Mouse (Mus musculus): Measurements from ENCODE around the gene Aff1. TPM values are rescaled to one million over a fixed set of nuclear protein-coding genes. Genes with fewer than 3 reads are reported as not detected.

Aff1 gene
- polyA plus RNA-seq, 1 experiment from 2014 or later = 2.3 TPM

- Histone ChIP-seq H3K27ac (replicated peaks) (no peak overlapping the region), H3K4me1 (replicated peaks) (peaks cover 43% of the 10 kb centered on the region), H3K27me3 (no peaks in the 10 kb centered on the region; the same call in 1 of the 2 replicates), H3K9me3 (no peaks in the 10 kb centered on the region), H3K4me2 (no peak overlapping the region), H3K9ac (no peak overlapping the region), H3K4me3 (no peak overlapping the region), H3K36me3 (peaks cover 8% of the 10 kb centered on the region; the same call in 1 of the 2 replicates)
- no peak for ATAC-seq (ENCODE audit: low read depth)
- WGBS = 81% methylated on average over 6 of the region's 6 CpGs
Observed at GRCm38 (mm10) chr5:103780836-103781235, 88.7 kb downstream of the Aff1 start.

- no peak overlapping the region for H3K9ac ChIP-seq
- 86% methylated on average over 11 of the region's 11 CpGs for WGBS
- ATAC-seq (ENCODE audit: low read depth) = no peak
Observed at GRCm38 (mm10) chr5:103783086-103783668, 91.0 kb downstream of the Aff1 start.

GRCm38 (mm10) chr5:103786096-103786495 lies 93.9 kb downstream of the Aff1 start:
- no peak overlapping the region for H3K4me2 ChIP-seq
- H3K4me1 ChIP-seq (replicated peaks) = peaks cover 4% of the 10 kb centered on the region; the same call in 1 of the 2 replicates
- ATAC-seq (ENCODE audit: low read depth) = no peak
- peaks cover 8% of the 10 kb centered on the region; the same call in 1 of the 2 replicates for H3K36me3 ChIP-seq
- H3K27ac ChIP-seq (replicated peaks) = no peak overlapping the region
- WGBS = 86% methylated on average over 10 of the region's 10 CpGs
- no peaks in the 10 kb centered on the region for H3K27me3 ChIP-seq
- H3K9me3 ChIP-seq = no peaks in the 10 kb centered on the region
- no peak overlapping the region for H3K9ac ChIP-seq
- no peak overlapping the region for H3K4me3 ChIP-seq

More at GRCm38 (mm10) chr5:103783086-103783668, 91.0 kb downstream of the Aff1 start:
- Histone ChIP-seq H3K27ac (replicated peaks) (no peak overlapping the region), H3K9me3 (no peaks in the 10 kb centered on the region), H3K27me3 (no peaks in the 10 kb centered on the region; the same call in 1 of the 2 replicates), H3K4me2 (no peak overlapping the region), H3K36me3 (peaks cover 8% of the 10 kb centered on the region; the same call in 1 of the 2 replicates), H3K4me3 (no peak overlapping the region), H3K4me1 (replicated peaks) (peaks cover 25% of the 10 kb centered on the region)

GRCm38 (mm10) chr5:103788476-103788875 lies 96.3 kb downstream of the Aff1 start:
- Histone ChIP-seq H3K4me3 (no peak overlapping the region), H3K9ac (no peak overlapping the region), H3K27ac (replicated peaks) (no peak overlapping the region), H3K4me1 (replicated peaks) (peaks cover 4% of the 10 kb centered on the region; the same call in 1 of the 2 replicates), H3K4me2 (no peak overlapping the region), H3K9me3 (no peaks in the 10 kb centered on the region), H3K27me3 (no peaks in the 10 kb centered on the region), H3K36me3 (peaks cover 8% of the 10 kb centered on the region; the same call in 1 of the 2 replicates)
- 55% methylated on average over 6 of the region's 6 CpGs for WGBS
- no peak for ATAC-seq (ENCODE audit: low read depth)

GRCm38 (mm10) chr5:103788976-103789375 lies 96.8 kb downstream of the Aff1 start:
- Histone ChIP-seq H3K4me2 (no peak overlapping the region), H3K9ac (no peak overlapping the region)

GRCm38 (mm10) chr5:103789619-103790116 lies 97.5 kb downstream of the Aff1 start:
- no peak overlapping the region for H3K4me3 ChIP-seq
- ATAC-seq (ENCODE audit: low read depth) = peak; percentile 61; the same call in 1 of the 2 replicates
- no peaks in the 10 kb centered on the region for H3K27me3 ChIP-seq
- no peak overlapping the region for H3K9ac ChIP-seq
- 0 out of 2 replicates have a peak overlapping the region, but pooled peaks have one; percentile 18 for H3K27ac ChIP-seq (replicated peaks)
- peaks cover 4% of the 10 kb centered on the region; the same call in 1 of the 2 replicates for H3K4me1 ChIP-seq (replicated peaks)
- no peaks in the 10 kb centered on the region for H3K36me3 ChIP-seq
- H3K9me3 ChIP-seq = no peaks in the 10 kb centered on the region
- no peak overlapping the region for H3K4me2 ChIP-seq
- WGBS = 87% methylated on average over 9 of the region's 9 CpGs

More at GRCm38 (mm10) chr5:103788976-103789375, 96.8 kb downstream of the Aff1 start:
- WGBS = 39% methylated on average over 2 of the region's 2 CpGs
- no peak for ATAC-seq (ENCODE audit: low read depth)
- Histone ChIP-seq H3K4me1 (replicated peaks) (peaks cover 4% of the 10 kb centered on the region; the same call in 1 of the 2 replicates), H3K36me3 (peaks cover 3% of the 10 kb centered on the region; the same call in 1 of the 2 replicates), H3K9me3 (no peaks in the 10 kb centered on the region), H3K4me3 (no peak overlapping the region), H3K27ac (replicated peaks) (no peak overlapping the region), H3K27me3 (no peaks in the 10 kb centered on the region)

- H3K27me3 ChIP-seq = no peaks in the 10 kb centered on the region
- no peaks in the 10 kb centered on the region for H3K9me3 ChIP-seq
- no peaks in the 10 kb centered on the region for H3K36me3 ChIP-seq
- no peak overlapping the region for H3K4me2 ChIP-seq
- no peak overlapping the region for H3K4me3 ChIP-seq
- no peak overlapping the region for H3K9ac ChIP-seq
- H3K27ac ChIP-seq (replicated peaks) = no peak overlapping the region
- H3K4me1 ChIP-seq (replicated peaks) = peaks cover 4% of the 10 kb centered on the region; the same call in 1 of the 2 replicates
- ATAC-seq (ENCODE audit: low read depth) = no peak
- WGBS = 91% methylated on average over 7 of the region's 7 CpGs
Observed at GRCm38 (mm10) chr5:103791741-103792140, 99.6 kb downstream of the Aff1 start.

GRCm38 (mm10) chr5:103795121-103795520 lies 102.9 kb downstream of the Aff1 start:
- Histone ChIP-seq H3K4me2 (no peak overlapping the region), H3K27ac (replicated peaks) (no peak overlapping the region), H3K9ac (no peak overlapping the region), H3K9me3 (no peaks in the 10 kb centered on the region), H3K36me3 (no peaks in the 10 kb centered on the region), H3K4me1 (replicated peaks) (peaks cover 21% of the 10 kb centered on the region), H3K4me3 (no peak overlapping the region), H3K27me3 (no peaks in the 10 kb centered on the region)
- ATAC-seq (ENCODE audit: low read depth) = no peak
- 96% methylated on average over 5 of the region's 5 CpGs for WGBS

- ATAC-seq (ENCODE audit: low read depth) = no peak
- Histone ChIP-seq H3K27me3 (no peaks in the 10 kb centered on the region), H3K9ac (no peak overlapping the region), H3K9me3 (no peaks in the 10 kb centered on the region), H3K4me1 (replicated peaks) (peaks cover 21% of the 10 kb centered on the region), H3K36me3 (no peaks in the 10 kb centered on the region), H3K4me2 (no peak overlapping the region), H3K4me3 (no peak overlapping the region), H3K27ac (replicated peaks) (no peak overlapping the region)
- 87% methylated on average over 3 of the region's 3 CpGs for WGBS
Observed at GRCm38 (mm10) chr5:103796035-103796434, 103.9 kb downstream of the Aff1 start.

GRCm38 (mm10) chr5:103797774-103798173 lies 105.6 kb downstream of the Aff1 start:
- Histone ChIP-seq H3K4me3 (no peak overlapping the region), H3K27me3 (no peaks in the 10 kb centered on the region), H3K9me3 (no peaks in the 10 kb centered on the region), H3K36me3 (no peaks in the 10 kb centered on the region), H3K9ac (no peak overlapping the region), H3K4me1 (replicated peaks) (peaks cover 25% of the 10 kb centered on the region), H3K27ac (replicated peaks) (peak overlapping the region; percentile 11), H3K4me2 (no peak overlapping the region)
- 55% methylated on average over 10 of the region's 10 CpGs for WGBS
- ATAC-seq (ENCODE audit: low read depth) = peak; percentile 50

- Histone ChIP-seq H3K27ac (replicated peaks) (no peak overlapping the region), H3K4me2 (no peak overlapping the region), H3K9me3 (no peaks in the 10 kb centered on the region), H3K9ac (no peak overlapping the region), H3K4me1 (replicated peaks) (peaks cover 40% of the 10 kb centered on the region), H3K27me3 (no peaks in the 10 kb centered on the region), H3K36me3 (no peaks in the 10 kb centered on the region), H3K4me3 (no peak overlapping the region)
- ATAC-seq (ENCODE audit: low read depth) = no peak
- WGBS = 69% methylated on average over 3 of the region's 3 CpGs
Observed at GRCm38 (mm10) chr5:103799438-103799837, 107.3 kb downstream of the Aff1 start.

GRCm38 (mm10) chr5:103800009-103800408 lies 107.8 kb downstream of the Aff1 start:
- H3K27me3 ChIP-seq = no peaks in the 10 kb centered on the region
- H3K4me1 ChIP-seq (replicated peaks) = peaks cover 40% of the 10 kb centered on the region
- no peak overlapping the region for H3K4me2 ChIP-seq
- no peaks in the 10 kb centered on the region for H3K36me3 ChIP-seq
- no peak overlapping the region for H3K9ac ChIP-seq
- H3K9me3 ChIP-seq = no peaks in the 10 kb centered on the region
- 70% methylated on average over 5 of the region's 5 CpGs for WGBS
- no peak overlapping the region for H3K4me3 ChIP-seq
- H3K27ac ChIP-seq (replicated peaks) = no peak overlapping the region
- ATAC-seq (ENCODE audit: low read depth) = no peak
